Mouse (Mus musculus): ENCODE data around the gene Wnt5b. TPM values are rescaled to one million over a fixed set of nuclear protein-coding genes. Genes with fewer than 3 reads are reported as not detected.
"Not testable (repeated sequence)": the region's sequence is repeated elsewhere in the genome, so short reads cannot be mapped to it uniquely, and the experiment has no call there.

Wnt5b gene
- total and polyA plus RNA-seq, 2 experiments from 2014 or later = 3.6 to 4.7 TPM

- H3K9me3 ChIP-seq (ENCODE audit: low read length); H3K27ac ChIP-seq; H3K4me3 ChIP-seq (ENCODE audit: low read length); ATAC-seq; H3K4me1 ChIP-seq (ENCODE audit: insufficient read depth, low read length); DNase-seq (ENCODE audit: low spot score); H3K36me3 ChIP-seq (ENCODE audit: insufficient read depth, low read length); H3K9ac ChIP-seq (replicated peaks; ENCODE audit: low read length); H3K4me2 ChIP-seq (ENCODE audit: low read depth, low read length); H3K27me3 ChIP-seq (ENCODE audit: insufficient read depth, low read length): not testable (repeated sequence)
- WGBS = 82% methylated on average over 5 of the region's 5 CpGs
- peak; percentile 30 for TF ChIP-seq CTCF (IDR thresholded peaks at IDR 0.05; ENCODE audit: low read depth)
Observed at GRCm38 (mm10) chr6:119442729-119443128, 101.4 kb downstream of the Wnt5b start.

- 36% methylated on average over 8 of the region's 8 CpGs for WGBS
- Histone ChIP-seq H3K27me3 (ENCODE audit: insufficient read depth, low read length) (no peaks in the 10 kb centered on the region), H3K27ac (no peak overlapping the region), H3K4me1 (ENCODE audit: insufficient read depth, low read length) (no peaks in the 10 kb centered on the region), H3K9ac (replicated peaks; ENCODE audit: low read length) (no peak overlapping the region), H3K4me2 (ENCODE audit: low read depth, low read length) (no peak overlapping the region), H3K36me3 (ENCODE audit: insufficient read depth, low read length) (no peaks in the 10 kb centered on the region), H3K9me3 (ENCODE audit: low read length) (no peaks in the 10 kb centered on the region), H3K4me3 (ENCODE audit: low read length) (no peak overlapping the region)
- ATAC-seq (peak; percentile 68; the same call in 1 of the 2 replicates), DNase-seq (ENCODE audit: low spot score) (peak; percentile 21)
- peak; percentile 40 for TF ChIP-seq CTCF (IDR thresholded peaks at IDR 0.05; ENCODE audit: low read depth)
Observed at GRCm38 (mm10) chr6:119437894-119438761, 106.0 kb downstream of the Wnt5b start.

- H3K36me3 ChIP-seq (ENCODE audit: insufficient read depth, low read length) = no peaks in the 10 kb centered on the region
- ATAC-seq (no peak), DNase-seq (ENCODE audit: low spot score) (no peak)
- H3K4me1 ChIP-seq (ENCODE audit: insufficient read depth, low read length) = no peaks in the 10 kb centered on the region
- no peaks in the 10 kb centered on the region for H3K9me3 ChIP-seq (ENCODE audit: low read length)
- no peaks in the 10 kb centered on the region for H3K27me3 ChIP-seq (ENCODE audit: insufficient read depth, low read length)
- H3K27ac ChIP-seq = no peak overlapping the region
- no peak overlapping the region for H3K4me3 ChIP-seq (ENCODE audit: low read length)
- TF ChIP-seq CTCF (IDR thresholded peaks at IDR 0.05; ENCODE audit: low read depth) = no peak
- H3K9ac ChIP-seq (replicated peaks; ENCODE audit: low read length) = no peak overlapping the region
- no peak overlapping the region for H3K4me2 ChIP-seq (ENCODE audit: low read depth, low read length)
- WGBS = 92% methylated on average over 4 of the region's 4 CpGs
Observed at GRCm38 (mm10) chr6:119434394-119434793, 109.8 kb downstream of the Wnt5b start.

- no peak for TF ChIP-seq CTCF (IDR thresholded peaks at IDR 0.05; ENCODE audit: low read depth)
- ATAC-seq (no peak), DNase-seq (ENCODE audit: low spot score) (no peak)
- Histone ChIP-seq H3K4me3 (ENCODE audit: low read length) (no peak overlapping the region), H3K27me3 (ENCODE audit: insufficient read depth, low read length) (no peaks in the 10 kb centered on the region), H3K9ac (replicated peaks; ENCODE audit: low read length) (no peak overlapping the region), H3K27ac (no peak overlapping the region), H3K4me1 (ENCODE audit: insufficient read depth, low read length) (no peaks in the 10 kb centered on the region), H3K9me3 (ENCODE audit: low read length) (no peaks in the 10 kb centered on the region), H3K4me2 (ENCODE audit: low read depth, low read length) (no peak overlapping the region), H3K36me3 (ENCODE audit: insufficient read depth, low read length) (no peaks in the 10 kb centered on the region)
- WGBS = 84% methylated on average over 6 of the region's 6 CpGs
Observed at GRCm38 (mm10) chr6:119431751-119432324, 112.3 kb downstream of the Wnt5b start.

- TF ChIP-seq CTCF (IDR thresholded peaks at IDR 0.05; ENCODE audit: low read depth) = peak; percentile 78
- ATAC-seq (no peak), DNase-seq (ENCODE audit: low spot score) (peak; percentile 82)
- Histone ChIP-seq H3K9me3 (ENCODE audit: low read length) (no peaks in the 10 kb centered on the region), H3K4me3 (ENCODE audit: low read length) (no peak overlapping the region), H3K27me3 (ENCODE audit: insufficient read depth, low read length) (no peaks in the 10 kb centered on the region), H3K36me3 (ENCODE audit: insufficient read depth, low read length) (no peaks in the 10 kb centered on the region), H3K4me1 (ENCODE audit: insufficient read depth, low read length) (no peaks in the 10 kb centered on the region), H3K9ac (replicated peaks; ENCODE audit: low read length) (no peak overlapping the region), H3K4me2 (ENCODE audit: low read depth, low read length) (no peak overlapping the region), H3K27ac (no peak overlapping the region)
- WGBS = 50% methylated on average over 2 of the region's 2 CpGs
Observed at GRCm38 (mm10) chr6:119430508-119430907, 113.6 kb downstream of the Wnt5b start.

- Histone ChIP-seq H3K4me3 (ENCODE audit: low read length) (no peak overlapping the region), H3K36me3 (ENCODE audit: insufficient read depth, low read length) (no peaks in the 10 kb centered on the region), H3K27ac (no peak overlapping the region), H3K9ac (replicated peaks; ENCODE audit: low read length) (no peak overlapping the region), H3K4me1 (ENCODE audit: insufficient read depth, low read length) (no peaks in the 10 kb centered on the region), H3K4me2 (ENCODE audit: low read depth, low read length) (no peak overlapping the region), H3K27me3 (ENCODE audit: insufficient read depth, low read length) (no peaks in the 10 kb centered on the region), H3K9me3 (ENCODE audit: low read length) (no peaks in the 10 kb centered on the region)
- DNase-seq (ENCODE audit: low spot score) = no peak
- 95% methylated on average over 13 of the region's 13 CpGs for WGBS
- TF ChIP-seq CTCF (IDR thresholded peaks at IDR 0.05; ENCODE audit: low read depth) = no peak
- no peak for ATAC-seq
Observed at GRCm38 (mm10) chr6:119429311-119429710, 114.8 kb downstream of the Wnt5b start.

- DNase-seq (ENCODE audit: low spot score) (no peak), ATAC-seq (no peak)
- Histone ChIP-seq H3K36me3 (ENCODE audit: insufficient read depth, low read length) (no peaks in the 10 kb centered on the region), H3K4me2 (ENCODE audit: low read depth, low read length) (no peak overlapping the region), H3K9ac (replicated peaks; ENCODE audit: low read length) (no peak overlapping the region), H3K27ac (no peak overlapping the region), H3K27me3 (ENCODE audit: insufficient read depth, low read length) (no peaks in the 10 kb centered on the region), H3K4me1 (ENCODE audit: insufficient read depth, low read length) (no peaks in the 10 kb centered on the region), H3K4me3 (ENCODE audit: low read length) (no peak overlapping the region), H3K9me3 (ENCODE audit: low read length) (no peaks in the 10 kb centered on the region)
- TF ChIP-seq CTCF (IDR thresholded peaks at IDR 0.05; ENCODE audit: low read depth) = peak; percentile 30
- WGBS = 87% methylated on average over 3 of the region's 3 CpGs
Observed at GRCm38 (mm10) chr6:119428611-119429010, 115.5 kb downstream of the Wnt5b start.

Measured in hindbrain, postnatal 0 days (tissue).